11 mouse cellular contexts compared by ENCODE assay signal in genomic region chr3:69524356-69525071, GRCm38 (mm10).
A peak's percentile ranks its signal among the peaks of the same experiment; 100 is the strongest.
DNase-seq lines count a peak whose midpoint lies in the region; ATAC-seq and TF ChIP-seq lines count a peak whose summit lies in the region.
"Had no signal": no experiment of that assay in that cellular context is flagged by ENCODE, and none has a peak within 500 bp of the region (broad histone marks: within the 10 kb centered on the region; RNA-seq: fewer than 3 reads in every experiment).

No protein-coding gene starts in this region.

- H3K27me3 ChIP-seq in lung, postnatal 0 days (replicated peaks; ENCODE audit: insufficient read depth, low read length), result no peaks in the 10 kb centered on the region
- H3K27me3 ChIP-seq: forebrain, embryonic 12.5 days had no signal

- H3K4me3 ChIP-seq in layer of hippocampus, adult 2 months, result no peak overlapping the region
- no peak overlapping the region for H3K4me3 ChIP-seq in lung, postnatal 0 days (ENCODE audit: low read depth, low read length)
- H3K4me3 ChIP-seq: forebrain, embryonic 12.5 days had no signal

- WGBS in lung, postnatal 0 days, result 53% methylated on average over 8 of the region's 8 CpGs

- TF ChIP-seq EP300 in lung, postnatal 0 days (IDR thresholded peaks at IDR 0.05), result no peak

- DNase-seq in layer of hippocampus, adult 2 months (ENCODE audit: low spot score in 2 of 2), result no peak
- DNase-seq in layer of hippocampus, adult 18-20 months (ENCODE audit: low spot score in 2 of 2), result no peak
- peak; percentile 39 for DNase-seq in CD4-positive, CD25-positive, alpha-beta regulatory T cell, adult 2 months (ENCODE audit: low read depth, low spot score)
- DNase-seq in adipocyte (ENCODE audit: low spot score), result peak; percentile 93
- DNase-seq in lung, postnatal 0 days (ENCODE audit: low spot score), result peak; percentile 32
- DNase-seq in spleen, postnatal 10 days (ENCODE audit: low spot score in 2 of 2), result no peak
- DNase-seq in kidney, postnatal 36 days, result no peak
- DNase-seq in urinary bladder, postnatal 4 days (ENCODE audit: low spot score in 2 of 2), result no peak
- DNase-seq: cerebellum, adult 2 months had no signal

- no peaks in the 10 kb centered on the region for H3K9me3 ChIP-seq in lung, postnatal 0 days (ENCODE audit: low read length)
- H3K9me3 ChIP-seq: forebrain, embryonic 12.5 days had no signal

- no peak overlapping the region for H3K9ac ChIP-seq in lung, postnatal 0 days (replicated peaks; ENCODE audit: low read depth)
- H3K9ac ChIP-seq: forebrain, embryonic 12.5 days had no signal

- no peaks in the 10 kb centered on the region for H3K4me1 ChIP-seq in lung, postnatal 0 days (ENCODE audit: insufficient read depth, low read depth, low read length)

- peak overlapping the region; percentile 24 for H3K27ac ChIP-seq in layer of hippocampus, adult 2 months
- H3K27ac ChIP-seq in lung, postnatal 0 days (ENCODE audit: low read length), result 0 out of 2 replicates have a peak overlapping the region, but pooled peaks have one; percentile 6
- H3K27ac ChIP-seq: forebrain, embryonic 12.5 days had no signal

- H3K4me2 ChIP-seq in lung, postnatal 0 days (replicated peaks; ENCODE audit: low read depth, low read length), result no peak overlapping the region
- H3K4me2 ChIP-seq: forebrain, embryonic 12.5 days had no signal

- no peak for TF ChIP-seq CTCF in layer of hippocampus, adult 2 months (conservative IDR thresholded peaks at IDR 0.05)
- TF ChIP-seq CTCF in lung, postnatal 0 days (IDR thresholded peaks at IDR 0.05), result no peak

- peak; percentile 36 for ATAC-seq in lung, postnatal 0 days
- ATAC-seq: intestine, postnatal 0 days had no signal

- no peaks in the 10 kb centered on the region for H3K36me3 ChIP-seq in lung, postnatal 0 days (ENCODE audit: insufficient read depth, low read length)

Comparison
In these comparisons a context has a peak if more than half of its experiments do, and no peak if none do; other contexts are left out.
1. DNase-seq: peak in CD4-positive, CD25-positive, alpha-beta regulatory T cell, adult 2 months (single experiment), adipocyte (single experiment) and lung, postnatal 0 days (single experiment); none in layer of hippocampus, adult 2 months (0 of 2), layer of hippocampus, adult 18-20 months (0 of 2), spleen, postnatal 10 days (0 of 2), kidney, postnatal 36 days (0 of 2) and urinary bladder, postnatal 4 days (0 of 2).